24 mouse cellular contexts compared by ENCODE assay signal in the genomic region with DNA sequence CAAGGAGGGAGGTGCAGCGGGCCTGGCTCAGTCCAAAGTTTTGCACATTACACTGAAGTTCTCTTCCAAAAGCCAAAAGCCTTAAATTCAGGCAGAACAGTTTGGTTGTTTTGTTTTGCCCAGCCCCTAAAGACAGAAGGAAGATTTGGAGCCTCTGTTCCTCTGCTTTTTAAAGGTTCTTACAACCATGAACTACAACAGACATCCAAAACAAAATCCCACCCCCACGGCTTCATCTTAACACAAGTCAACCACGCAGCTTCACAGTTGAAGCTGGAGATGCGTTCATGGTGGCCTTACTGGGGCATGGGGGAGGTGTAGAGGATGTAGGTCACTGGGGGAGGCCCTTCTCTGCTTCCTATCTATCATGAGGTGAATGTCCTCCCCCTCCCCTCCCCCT. TPM values are rescaled to one million over a fixed set of nuclear protein-coding genes. Genes with fewer than 3 reads are reported as not detected.
DNase-seq lines count a peak whose midpoint lies in the region; ATAC-seq and TF ChIP-seq lines count a peak whose summit lies in the region.
"Had no signal": no experiment of that assay in that cellular context is flagged by ENCODE, and none has a peak within 500 bp of the region (broad histone marks: within the 10 kb centered on the region; RNA-seq: fewer than 3 reads in every experiment).

No protein-coding gene starts in this region.

- no peak overlapping the region for H3K9ac ChIP-seq in forebrain, embryonic 14.5 days (ENCODE audit: low read length)
- H3K9ac ChIP-seq: embryonic facial prominence, embryonic 13.5 days; forebrain, embryonic 12.5 days; hindbrain, embryonic 12.5 days; hindbrain, embryonic 15.5 days had no signal

- DNase-seq in cerebellum, adult 9-11 months, result peak; percentile 54
- DNase-seq in cerebellum, adult 11 months, result no peak
- DNase-seq in right cerebral cortex, adult 18-20 months, result peak; percentile 56
- DNase-seq in right cerebral cortex, postnatal 25 days, result no peak
- no peak for DNase-seq in forebrain, embryonic 14.5 days (ENCODE audit: low spot score)
- no peak for DNase-seq in left cerebral cortex, adult 11 months (ENCODE audit: low spot score)
- DNase-seq: adrenal gland, postnatal 10 days; adrenal gland, postnatal 36 days; B cell, adult 2 months; embryo, embryonic 11 days; gastrocnemius, postnatal 10 days; gastrocnemius, postnatal 36 days had no signal

- no peak overlapping the region for H3K4me3 ChIP-seq in cortical plate, adult 2 months (ENCODE audit: insufficient read depth, low read length)
- no peak overlapping the region for H3K4me3 ChIP-seq in forebrain, embryonic 14.5 days (ENCODE audit: low read depth, low read length)
- H3K4me3 ChIP-seq: embryonic facial prominence, embryonic 10.5 days; embryonic facial prominence, embryonic 13.5 days; erythroblast, embryonic 14.5 days; forebrain, embryonic 12.5 days; hindbrain, embryonic 12.5 days; hindbrain, embryonic 15.5 days had no signal

- TF ChIP-seq CTCF in cortical plate, adult 2 months (IDR thresholded peaks at IDR 0.05; ENCODE audit: extremely low read depth, insufficient read depth, low read length), result no peak

- no peaks in the 10 kb centered on the region for H3K27me3 ChIP-seq in forebrain, embryonic 14.5 days (replicated peaks; ENCODE audit: control insufficient read depth, insufficient read depth, low read length)
- H3K27me3 ChIP-seq: embryonic facial prominence, embryonic 13.5 days; forebrain, embryonic 12.5 days; hindbrain, embryonic 12.5 days; hindbrain, embryonic 15.5 days; Patski had no signal

- TF ChIP-seq POLR2A in cortical plate, adult 2 months (IDR thresholded peaks at IDR 0.05; ENCODE audit: extremely low read depth, insufficient read depth, low read length), result no peak

- H3K9me3 ChIP-seq in forebrain, embryonic 14.5 days (replicated peaks; ENCODE audit: control insufficient read depth, low read length), result no peaks in the 10 kb centered on the region
- H3K9me3 ChIP-seq: embryonic facial prominence, embryonic 10.5 days; embryonic facial prominence, embryonic 13.5 days; forebrain, embryonic 12.5 days; G1E; hindbrain, embryonic 12.5 days; hindbrain, embryonic 15.5 days had no signal

- 0 out of 2 replicates have a peak overlapping the region, but pooled peaks have one; percentile 7 for H3K27ac ChIP-seq in cortical plate, adult 2 months (ENCODE audit: insufficient read depth, low read length)
- no peak overlapping the region for H3K27ac ChIP-seq in forebrain, embryonic 14.5 days (ENCODE audit: low read depth, low read length)
- H3K27ac ChIP-seq: embryonic facial prominence, embryonic 10.5 days; embryonic facial prominence, embryonic 13.5 days; forebrain, embryonic 12.5 days; hindbrain, embryonic 12.5 days; hindbrain, embryonic 15.5 days had no signal

- H3K4me2 ChIP-seq in forebrain, embryonic 14.5 days (ENCODE audit: low read length), result no peak overlapping the region
- H3K4me2 ChIP-seq: embryonic facial prominence, embryonic 13.5 days; forebrain, embryonic 12.5 days; heart, embryonic 11.5 days; hindbrain, embryonic 12.5 days; hindbrain, embryonic 15.5 days had no signal

- peaks cover 24% of the 10 kb centered on the region for H3K4me1 ChIP-seq in cortical plate, adult 2 months (ENCODE audit: control insufficient read depth, insufficient read depth, low read length)
- H3K4me1 ChIP-seq in forebrain, embryonic 14.5 days (ENCODE audit: control insufficient read depth, insufficient read depth, low read length), result no peaks in the 10 kb centered on the region
- H3K4me1 ChIP-seq: embryonic facial prominence, embryonic 10.5 days; embryonic facial prominence, embryonic 13.5 days; forebrain, embryonic 12.5 days; hindbrain, embryonic 12.5 days had no signal

- H3K36me3 ChIP-seq in forebrain, embryonic 14.5 days (ENCODE audit: control insufficient read depth, insufficient read depth, low read length), result no peaks in the 10 kb centered on the region
- H3K36me3 ChIP-seq: embryonic facial prominence, embryonic 10.5 days; embryonic facial prominence, embryonic 13.5 days; forebrain, embryonic 12.5 days; G1E; hindbrain, embryonic 12.5 days; hindbrain, embryonic 15.5 days had no signal

- WGBS in forebrain, embryonic 14.5 days, result 80% methylated on average over 4 of the region's 4 CpGs

- no peak for ATAC-seq in forebrain, embryonic 14.5 days
- ATAC-seq: forebrain, embryonic 16.5 days; Patski had no signal

RNA-seq across cellular contexts. Expression of gene Osbp2, which starts 11.8 kb away (rescaled TPM):
- 129 and 131 TPM in 2 replicates for polyA plus RNA-seq in cortical plate, adult 2 months (2012; rRNA removed)
- 7.4 and 11.1 TPM in 2 replicates for polyA plus RNA-seq in forebrain, embryonic 14.5 days (2014; fragmentation: Nextera tagmentation; extraction: Ambion mirVana)
- polyA plus RNA-seq: erythroblast, embryonic 14.5 days; G1E had no signal

RNA-seq across cellular contexts. Expression of gene 4921536K21Rik, which starts 43.0 kb away (rescaled TPM):
- 0.25 and 0.29 TPM in 2 replicates for polyA plus RNA-seq in cortical plate, adult 2 months (2012; rRNA removed)
- polyA plus RNA-seq in forebrain, embryonic 14.5 days (2014; fragmentation: Nextera tagmentation; extraction: Ambion mirVana), result 0.16 and 0.36 TPM in 2 replicates
- polyA plus RNA-seq: G1E; heart, embryonic 11.5 days; heart, embryonic 14.5 days had no signal

RNA-seq across cellular contexts. Expression of gene Dusp18, which starts 43.2 kb away (rescaled TPM):
- polyA plus RNA-seq in cortical plate, adult 2 months (2012; rRNA removed), result 19.3 and 19.4 TPM in 2 replicates
- 29.3 and 35.8 TPM in 2 replicates for polyA plus RNA-seq in forebrain, embryonic 14.5 days (2014; fragmentation: Nextera tagmentation; extraction: Ambion mirVana)
- polyA plus RNA-seq: erythroblast, embryonic 14.5 days; G1E had no signal

Comparison
In these comparisons a context has a peak if more than half of its experiments do, and no peak if none do; other contexts are left out.
1. DNase-seq: peak in cerebellum, adult 9-11 months (single experiment) and right cerebral cortex, adult 18-20 months (single experiment); none in cerebellum, adult 11 months (single experiment), right cerebral cortex, postnatal 25 days (single experiment), forebrain, embryonic 14.5 days (single experiment) and left cerebral cortex, adult 11 months (single experiment).
2. RNA of gene Osbp2, which starts 11.8 kb away (polyA plus RNA-seq): 129 to 131 TPM in cortical plate, adult 2 months; 7.4 to 11.1 TPM in forebrain, embryonic 14.5 days; every median in the first group is over 10 times any median in the second.